Mouse (Mus musculus) cerebellum, adult 2 months (tissue): ENCODE measurements around the gene Smim12. TPM values are rescaled to one million over a fixed set of nuclear protein-coding genes. Genes with fewer than 3 reads are reported as not detected.

Experiments used
- DNase-seq, 2 experiments: peaks; one replicate each; pipeline ENCODE4 v3.0.0; 2021
- H3K27ac ChIP-seq: fragments of 200-500 bp; 2 replicates; pipeline ENCODE4 v1.5.1; 2012; ENCODE audit warnings: low read length, control low read depth, inconsistent platforms; ENCODE audit not compliant: insufficient read depth
- H3K27me3 ChIP-seq: fragments of 200-500 bp; 2 replicates; pipeline ENCODE4 v1.6.1; 2012; ENCODE audit warnings: inconsistent platforms, mild to moderate bottlenecking, low read length, moderate library complexity; ENCODE audit not compliant: control insufficient read depth, insufficient read depth
- H3K4me1 ChIP-seq: fragments of 200-500 bp; 2 replicates; pipeline ENCODE4 v1.6.1; 2011; ENCODE audit warnings: low read length; ENCODE audit not compliant: control insufficient read depth, insufficient read depth
- H3K4me3 ChIP-seq: fragments of 200-500 bp; replicated peaks from 2 replicates; pipeline ENCODE3; 2011; ENCODE audit warnings: mild to moderate bottlenecking, low read depth, low read length, control low read depth; ENCODE audit not compliant: insufficient read depth
- CTCF ChIP-seq: fragments of 200-500 bp; IDR thresholded peaks from 2 replicates; pipeline ENCODE4 v1.5.1; 2011; ENCODE audit warnings: low read depth, mild to moderate bottlenecking, control low read depth, low read length, moderate library complexity, borderline replicate concordance; ENCODE audit not compliant: insufficient read depth
- POLR2A ChIP-seq: fragments of 200-500 bp; IDR thresholded peaks from 2 replicates; pipeline ENCODE4 v1.6.1; 2011; ENCODE audit warnings: low read length, control low read depth, borderline replicate concordance; ENCODE audit not compliant: insufficient read depth
- WGBS: fragments of 180-500 bp; shearing (Covaris S2); methylation state at CpG from one replicate; pipeline ENCODE4 v1.1.7; 2018; 5-methylcytosine and 5-hydroxymethylcytosine counted together
- polyA plus RNA-seq: library from polyadenylated mRNA; depleted of rRNA; stranded (reverse); fragments of >200 nt; gene quantifications from 2 replicates; pipeline ENCODE4 v1.2.3, GENCODE M21; 2012

Gene Smim12
- polyA plus RNA-seq, 1 experiment: 106 TPM

DNA sequence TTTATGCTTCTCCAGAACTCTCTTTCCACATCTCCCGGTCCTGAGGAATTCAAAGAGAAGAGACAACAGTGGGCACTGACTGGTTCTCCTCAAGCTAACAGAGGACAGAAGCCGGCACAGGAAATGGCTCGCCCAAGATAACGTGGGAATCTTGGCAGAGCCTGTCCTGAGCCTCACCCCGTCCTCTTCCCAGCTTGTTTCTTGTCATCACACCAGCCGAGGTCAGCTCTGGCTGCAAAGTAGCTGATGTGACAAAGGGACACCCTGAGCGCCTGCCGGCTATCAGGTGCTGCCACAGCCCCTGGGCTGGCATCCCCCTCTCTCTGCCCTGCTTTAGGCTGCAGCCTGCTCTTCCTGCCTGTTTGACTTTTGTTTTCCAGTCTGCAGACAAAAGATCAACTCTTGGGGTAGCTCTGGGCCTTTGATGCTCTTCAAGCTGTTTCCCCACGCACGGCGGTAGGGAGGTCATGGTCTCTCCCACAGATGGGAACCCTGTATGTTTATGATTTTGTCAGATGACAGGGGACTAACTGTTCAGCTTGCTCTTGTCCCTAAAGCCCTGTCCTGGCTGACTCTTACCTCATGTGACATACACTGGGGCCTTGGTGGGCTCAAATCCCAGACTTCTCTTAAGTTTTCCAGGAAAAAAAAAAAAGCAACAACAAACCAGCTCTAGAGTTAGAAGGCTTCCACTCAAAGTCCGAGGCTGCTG, 14.8 kb downstream of the Smim12 start:
- no peak overlapping the region for H3K27ac ChIP-seq
- 58% methylated on average over 12 of the region's 12 CpGs for WGBS
- no peak for TF ChIP-seq CTCF
- no peak for TF ChIP-seq POLR2A
- no peaks in the 10 kb centered on the region for H3K4me1 ChIP-seq
- H3K4me3 ChIP-seq: no peak overlapping the region
- H3K27me3 ChIP-seq: no peaks in the 10 kb centered on the region
- DNase-seq: no peak

DNA sequence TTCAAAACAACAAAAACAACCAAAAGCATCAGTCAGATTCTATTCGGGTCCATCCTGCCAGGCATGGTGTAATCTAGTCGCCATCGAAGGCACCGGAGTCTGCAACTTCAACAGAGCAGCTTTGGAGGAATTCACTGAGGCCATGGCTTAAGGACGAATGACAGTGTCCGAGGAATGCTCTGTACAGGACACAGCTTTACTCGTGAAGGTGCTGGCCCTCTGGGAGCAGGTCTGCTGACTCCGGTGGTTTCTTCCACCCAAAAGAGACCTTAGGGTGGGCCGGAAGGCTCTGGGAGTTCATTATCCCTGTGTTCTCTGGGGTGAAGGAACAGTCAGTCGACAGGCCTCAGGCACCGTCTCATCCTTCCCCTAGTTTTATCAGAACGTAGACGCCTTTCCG, 18.0 kb downstream of the Smim12 start:
- WGBS: 90% methylated on average over 14 of the region's 14 CpGs
- no peak for DNase-seq
- Histone ChIP-seq H3K4me1 (no peaks in the 10 kb centered on the region), H3K27ac (no peak overlapping the region), H3K4me3 (no peak overlapping the region), H3K27me3 (no peaks in the 10 kb centered on the region)
- TF ChIP-seq CTCF (no peak), POLR2A (no peak)

DNA sequence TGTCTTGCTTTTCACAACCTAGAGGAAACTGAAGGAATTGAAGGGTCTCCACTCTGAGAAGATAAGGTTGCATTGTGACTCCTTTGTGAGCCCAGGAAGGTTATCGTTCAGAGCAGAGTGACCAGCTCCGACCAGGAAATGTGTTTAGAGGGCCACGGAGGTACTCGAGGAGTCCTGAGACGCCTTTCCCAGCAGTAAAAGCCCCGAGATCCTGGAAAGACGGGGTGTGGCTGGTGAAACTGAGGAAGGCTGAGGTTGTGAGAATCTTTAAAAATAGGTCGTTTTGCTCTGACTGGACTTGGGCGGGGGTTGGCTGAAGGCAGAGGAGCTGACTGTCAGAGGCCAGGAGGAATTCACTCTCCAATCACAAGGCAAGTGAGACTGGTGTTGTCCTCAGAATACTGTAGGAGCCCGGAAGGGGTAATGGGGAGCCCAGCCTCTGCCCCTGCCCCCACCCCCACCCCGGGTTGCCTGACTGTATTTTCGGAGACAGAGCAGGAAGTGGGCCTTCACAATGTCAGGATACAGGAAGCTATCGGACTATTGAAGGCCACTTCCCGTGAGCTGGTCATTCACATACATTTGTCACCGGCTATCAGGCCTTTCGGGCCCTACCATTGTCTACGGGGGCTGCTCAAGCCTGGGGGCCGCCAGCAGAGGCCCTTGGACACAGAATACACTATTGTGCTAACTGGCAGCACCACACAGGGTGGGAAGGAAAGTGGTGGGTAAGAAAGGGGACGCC, 20.0 kb downstream of the Smim12 start:
- Histone ChIP-seq H3K4me1 (no peaks in the 10 kb centered on the region), H3K27me3 (no peaks in the 10 kb centered on the region), H3K4me3 (no peak overlapping the region), H3K27ac (no peak overlapping the region)
- DNase-seq: no peak
- no peak for TF ChIP-seq POLR2A
- TF ChIP-seq CTCF: no peak
- 56% methylated on average over 19 of the region's 19 CpGs for WGBS

DNA sequence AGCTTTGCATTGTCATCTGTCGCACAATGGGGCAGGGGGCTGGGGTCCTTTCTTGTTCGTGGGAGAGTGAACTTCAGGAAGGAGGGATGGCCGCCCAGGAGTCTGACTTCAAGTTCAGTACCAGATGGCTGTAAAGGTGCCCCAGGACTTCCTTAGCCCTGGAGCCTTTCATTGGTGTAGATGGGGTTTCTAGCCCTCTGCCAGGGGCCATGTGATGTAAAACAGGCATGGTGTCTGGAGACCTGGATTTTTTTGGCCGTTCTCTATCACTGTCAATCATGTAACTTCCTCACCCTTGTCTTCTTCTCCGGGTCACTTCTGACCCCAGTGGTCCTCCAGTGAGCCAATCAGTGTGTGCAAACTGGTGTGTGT, 20.6 kb downstream of the Smim12 start:
- H3K4me1 ChIP-seq: no peaks in the 10 kb centered on the region
- H3K27me3 ChIP-seq: no peaks in the 10 kb centered on the region
- TF ChIP-seq POLR2A (no peak), CTCF (no peak)
- no peak overlapping the region for H3K27ac ChIP-seq
- DNase-seq: no peak
- WGBS: 41% methylated on average over 5 of the region's 5 CpGs
- no peak overlapping the region for H3K4me3 ChIP-seq

DNA sequence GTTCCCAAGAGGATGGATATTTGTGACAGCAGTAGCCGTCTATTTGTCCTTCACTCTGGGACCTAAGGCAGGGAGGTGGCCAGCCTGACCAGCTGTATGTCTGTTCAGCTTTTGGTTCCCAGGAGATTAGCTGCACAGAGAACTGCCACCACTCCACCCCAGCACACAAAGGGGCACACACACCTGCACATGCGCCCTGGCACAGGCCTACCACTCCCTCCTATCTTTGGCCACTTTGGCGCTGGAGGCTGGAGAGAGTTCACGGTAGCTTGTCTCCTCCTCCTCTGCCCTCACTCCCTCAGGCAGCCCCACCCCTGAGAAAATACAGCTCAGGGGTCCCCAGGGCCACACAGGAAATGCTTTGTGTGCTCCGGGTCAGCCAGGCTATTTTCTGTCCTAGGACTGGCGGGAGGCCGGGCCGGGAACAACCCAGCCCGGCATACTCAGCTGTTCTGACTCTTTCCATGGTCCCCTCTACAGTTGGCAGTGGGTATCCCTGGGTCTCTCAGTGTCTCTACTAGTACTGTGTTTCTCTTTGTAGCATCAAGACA, 34.9 kb downstream of the Smim12 start:
- Histone ChIP-seq H3K4me1 (no peaks in the 10 kb centered on the region), H3K27me3 (no peaks in the 10 kb centered on the region), H3K27ac (no peak overlapping the region), H3K4me3 (no peak overlapping the region)
- TF ChIP-seq POLR2A (no peak), CTCF (no peak)
- WGBS: 41% methylated on average over 9 of the region's 9 CpGs
- no peak for DNase-seq

DNA sequence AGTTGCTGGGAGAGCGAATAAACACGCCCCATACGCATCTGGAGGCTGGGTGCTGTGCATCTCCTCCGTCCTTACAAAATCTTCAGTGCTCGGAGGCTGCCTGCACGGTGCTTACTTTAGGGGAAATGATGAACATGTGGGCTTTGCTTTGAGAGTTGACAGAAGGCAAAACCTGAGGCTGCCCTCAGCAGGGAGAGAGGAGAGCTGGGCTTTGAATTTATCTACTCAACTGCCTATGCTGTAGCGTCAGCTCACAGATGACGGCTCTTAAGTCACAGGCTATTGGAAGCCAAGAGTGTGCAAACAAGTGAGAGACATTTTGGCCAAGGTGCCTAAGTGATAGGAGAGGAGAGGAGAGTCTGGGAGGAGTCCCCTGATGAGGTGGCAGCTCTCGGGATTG, 35.7 kb downstream of the Smim12 start:
- 68% methylated on average over 9 of the region's 9 CpGs for WGBS
- Histone ChIP-seq H3K4me3 (no peak overlapping the region), H3K4me1 (no peaks in the 10 kb centered on the region), H3K27ac (no peak overlapping the region), H3K27me3 (no peaks in the 10 kb centered on the region)
- no peak for DNase-seq
- no peak for TF ChIP-seq CTCF
- TF ChIP-seq POLR2A: no peak

DNA sequence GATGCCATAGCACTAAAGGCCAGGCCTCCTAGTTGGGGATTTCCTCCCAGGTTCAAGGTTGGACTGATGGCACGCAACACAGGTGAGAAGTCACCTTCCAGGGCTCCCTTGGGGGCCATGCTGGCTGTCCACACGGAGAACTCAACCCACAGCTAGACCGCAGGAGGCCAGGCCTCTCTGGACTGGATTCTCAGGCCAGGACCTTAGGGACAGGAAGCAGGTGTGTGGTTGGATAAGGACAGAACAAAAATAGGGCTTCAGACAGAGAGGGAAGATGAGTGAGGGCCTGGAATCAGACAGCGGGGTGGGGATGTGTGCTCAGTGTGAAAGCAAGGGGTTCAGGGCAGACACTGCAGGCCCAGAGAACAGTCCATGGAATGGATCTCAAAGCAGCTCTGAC, 43.3 kb downstream of the Smim12 start:
- WGBS: 71% methylated on average over 4 of the region's 4 CpGs
- TF ChIP-seq POLR2A: no peak
- no peak for TF ChIP-seq CTCF
- Histone ChIP-seq H3K27me3 (no peaks in the 10 kb centered on the region), H3K4me1 (no peaks in the 10 kb centered on the region), H3K27ac (no peak overlapping the region), H3K4me3 (no peak overlapping the region)
- DNase-seq: no peak

DNA sequence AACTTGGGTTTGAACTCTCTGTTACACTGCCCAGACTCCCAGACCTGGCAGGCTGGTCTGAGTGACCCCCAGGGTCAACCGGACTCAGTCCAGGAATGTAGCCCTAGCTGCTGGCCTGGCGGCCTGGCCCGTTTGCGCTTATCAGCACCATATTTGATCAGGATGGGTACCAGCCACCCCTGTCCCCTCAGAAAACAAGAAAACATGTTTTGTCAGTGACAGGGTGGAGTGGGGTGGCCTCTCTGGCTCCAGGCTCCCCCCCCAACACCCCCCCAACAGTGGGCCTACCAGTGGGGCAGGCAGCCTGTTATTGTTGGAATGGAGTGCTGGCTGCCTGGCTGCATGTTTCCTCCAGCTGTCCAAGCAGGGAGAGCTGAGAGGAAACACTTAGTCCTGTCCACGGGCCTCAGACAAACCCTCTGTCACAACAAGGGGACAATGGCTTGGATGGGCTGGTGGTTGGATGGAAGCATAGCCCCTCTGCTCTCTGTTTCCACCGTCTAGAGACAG, 45.5 kb downstream of the Smim12 start:
- 70% methylated on average over 6 of the region's 6 CpGs for WGBS
- DNase-seq: no peak
- no peak overlapping the region for H3K27ac ChIP-seq

More for the DNA sequence above, 45.5 kb downstream of the Smim12 start:
- no peaks in the 10 kb centered on the region for H3K27me3 ChIP-seq
- no peak for TF ChIP-seq POLR2A
- TF ChIP-seq CTCF: no peak
- no peak overlapping the region for H3K4me3 ChIP-seq
- no peaks in the 10 kb centered on the region for H3K4me1 ChIP-seq
